Mouse (Mus musculus) urinary bladder, postnatal 10 days (tissue): ENCODE results near the gene Sez6.

ENCODE experiments used
- DNase-seq: peaks from one replicate; pipeline ENCODE4 v3.0.0; 2022; ENCODE audit warnings: low spot score

Gene Sez6

DNA sequence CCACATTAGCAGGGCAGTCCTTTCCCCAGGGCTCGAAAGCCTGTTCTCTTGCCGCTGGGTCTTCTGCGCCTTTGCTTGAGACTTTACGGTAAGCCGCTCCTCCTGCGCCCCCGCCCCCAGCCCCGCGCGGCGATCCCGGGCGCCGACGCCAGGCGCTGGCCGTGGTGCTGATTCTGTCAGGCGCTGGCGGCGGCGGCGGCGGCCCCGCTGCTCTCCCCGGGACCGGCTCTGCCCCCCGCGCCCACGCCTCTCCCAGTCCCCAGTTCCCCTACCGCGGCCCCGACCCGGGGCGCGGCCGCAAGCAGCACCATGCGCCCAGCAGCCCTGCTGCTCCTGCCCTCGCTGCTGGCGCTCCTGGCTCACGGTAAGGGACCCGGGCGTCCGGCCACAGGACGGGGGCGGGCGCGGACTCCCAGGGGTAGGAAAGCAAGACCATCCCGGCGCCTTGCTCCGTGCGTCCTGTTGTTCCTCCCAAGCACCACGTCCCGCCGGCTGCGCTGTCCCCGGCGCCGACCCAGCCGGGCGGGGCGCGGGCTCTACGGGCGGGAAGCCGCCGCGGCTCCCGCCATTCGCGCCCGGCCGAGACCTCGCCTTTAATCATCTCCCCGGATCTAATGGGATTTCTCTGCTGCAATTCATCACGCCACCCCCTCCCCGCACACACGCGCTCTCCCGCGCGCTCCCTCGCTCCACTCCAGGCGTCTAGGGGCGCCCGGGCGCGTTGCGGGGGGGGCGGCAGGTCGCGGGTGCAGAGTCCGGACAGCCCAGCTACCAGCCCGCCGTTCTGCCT lies at the start of gene Sez6:
Gene Sez6, plus strand, starts transcription at position 50 of the 790 bp plus-strand sequence.
- DNase-seq = peak; percentile 35

GRCm38 (mm10) chr11:77884524-77885245 lies 45.9 kb upstream of the Sez6 start:
- DNase-seq = no peak

DNA sequence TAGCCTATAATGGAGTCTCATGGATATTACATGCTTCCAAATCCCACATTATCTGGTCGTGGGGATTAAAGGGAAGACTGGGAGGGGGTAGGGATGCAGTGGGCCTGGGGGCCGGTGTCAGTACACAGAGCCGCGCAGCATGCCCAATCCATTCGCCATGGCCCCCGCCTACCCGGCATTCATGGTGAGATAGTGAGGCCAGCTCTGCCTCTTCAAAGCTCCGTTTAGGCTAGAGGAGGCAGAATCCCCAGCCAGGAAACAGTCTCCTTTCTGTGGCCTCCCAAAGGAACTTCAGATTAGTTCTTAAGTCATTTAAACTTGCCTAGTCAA lies 45.4 kb upstream of the Sez6 start:
- no peak for DNase-seq

DNA sequence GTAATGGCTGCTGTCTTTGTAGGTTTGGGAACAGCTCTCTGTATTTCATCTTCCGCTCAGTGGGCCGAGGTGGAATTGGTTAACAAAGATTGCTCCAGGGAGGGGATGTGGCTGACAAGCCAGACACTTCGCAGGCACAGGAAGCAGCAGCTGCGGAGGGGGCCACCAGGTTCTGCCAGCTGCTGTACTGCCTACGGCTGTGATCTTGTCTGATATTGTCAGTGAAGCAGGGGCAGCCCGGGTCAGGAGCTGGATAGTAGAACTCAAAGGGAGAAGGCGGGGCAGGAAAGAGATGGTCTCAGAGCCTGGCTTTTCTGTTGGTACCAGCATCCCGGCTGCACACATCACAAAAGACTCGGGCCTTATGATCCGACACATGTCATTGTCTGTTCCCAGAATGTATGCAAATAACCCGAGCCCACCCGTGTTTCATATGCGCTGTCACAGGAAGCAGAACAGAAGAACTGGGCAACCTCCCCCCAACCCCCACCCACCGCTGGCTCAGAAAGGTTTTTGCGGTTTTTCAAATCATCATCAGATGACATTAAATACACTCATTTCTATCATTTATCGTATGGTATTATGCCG lies 43.1 kb upstream of the Sez6 start:
- no peak for DNase-seq

- DNase-seq = no peak
Observed at GRCm38 (mm10) chr11:77888846-77889245, 41.8 kb upstream of the Sez6 start.

DNA sequence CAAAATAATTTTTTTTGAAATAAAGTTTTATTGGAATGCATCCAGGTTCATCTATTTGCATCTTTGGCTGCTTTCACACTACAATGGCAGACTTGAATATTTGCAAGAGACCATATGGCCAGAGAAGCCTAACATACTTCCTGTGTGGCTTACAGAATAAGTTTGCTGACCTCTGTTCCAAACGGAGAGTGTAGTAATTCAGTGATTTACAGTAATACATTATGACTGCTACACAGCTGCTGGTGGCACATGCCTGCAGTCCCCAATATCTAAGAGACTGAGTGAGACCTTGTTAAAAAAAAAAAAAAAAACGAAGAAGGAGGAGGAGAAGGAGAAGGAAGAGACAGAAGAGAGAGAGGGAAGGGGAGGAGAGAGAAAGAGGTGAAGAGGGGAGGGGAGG lies 41.1 kb upstream of the Sez6 start:
- no peak for DNase-seq

- no peak for DNase-seq
Observed at GRCm38 (mm10) chr11:77890648-77891258, 39.8 kb upstream of the Sez6 start.

DNA sequence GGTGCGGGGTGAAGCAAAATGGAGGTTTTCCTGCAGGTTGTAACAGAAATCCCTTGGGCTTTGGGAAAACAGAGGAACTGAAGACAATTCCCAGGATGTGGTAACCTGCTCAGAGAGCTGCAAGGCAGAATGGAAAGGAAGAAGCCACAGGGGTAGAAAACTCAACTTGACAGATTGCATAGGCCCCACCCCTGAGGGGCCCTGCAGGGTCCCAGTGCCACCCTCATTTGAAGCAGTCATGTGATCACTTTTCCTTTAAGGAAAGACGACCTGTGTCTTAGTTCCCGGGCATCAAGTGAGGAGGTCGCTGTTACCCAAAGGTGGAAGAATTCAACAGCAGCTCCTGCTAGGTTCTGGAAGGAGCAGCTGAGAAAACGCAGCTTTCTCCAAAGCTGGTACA lies 37.7 kb upstream of the Sez6 start:
- no peak for DNase-seq

DNA sequence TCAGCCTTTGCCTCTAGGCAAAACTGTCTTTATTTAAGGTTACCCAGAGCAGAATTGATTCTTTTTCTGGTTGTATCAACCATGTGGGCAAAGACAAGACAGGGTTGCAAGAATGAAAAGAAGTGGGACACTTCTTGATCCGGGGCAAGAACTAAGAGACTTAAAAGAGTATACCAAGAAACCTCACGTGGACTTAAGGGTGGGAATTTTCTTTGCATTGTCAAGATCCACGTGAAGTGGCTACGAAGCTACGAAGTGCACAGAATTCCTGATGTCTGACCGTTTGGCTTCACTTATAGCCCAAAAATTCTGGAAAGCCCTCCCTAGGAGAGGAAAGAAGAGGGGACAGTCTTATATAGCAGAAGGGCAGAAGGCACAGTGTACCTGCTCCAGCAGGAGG lies 37.3 kb upstream of the Sez6 start:
- no peak for DNase-seq

DNA sequence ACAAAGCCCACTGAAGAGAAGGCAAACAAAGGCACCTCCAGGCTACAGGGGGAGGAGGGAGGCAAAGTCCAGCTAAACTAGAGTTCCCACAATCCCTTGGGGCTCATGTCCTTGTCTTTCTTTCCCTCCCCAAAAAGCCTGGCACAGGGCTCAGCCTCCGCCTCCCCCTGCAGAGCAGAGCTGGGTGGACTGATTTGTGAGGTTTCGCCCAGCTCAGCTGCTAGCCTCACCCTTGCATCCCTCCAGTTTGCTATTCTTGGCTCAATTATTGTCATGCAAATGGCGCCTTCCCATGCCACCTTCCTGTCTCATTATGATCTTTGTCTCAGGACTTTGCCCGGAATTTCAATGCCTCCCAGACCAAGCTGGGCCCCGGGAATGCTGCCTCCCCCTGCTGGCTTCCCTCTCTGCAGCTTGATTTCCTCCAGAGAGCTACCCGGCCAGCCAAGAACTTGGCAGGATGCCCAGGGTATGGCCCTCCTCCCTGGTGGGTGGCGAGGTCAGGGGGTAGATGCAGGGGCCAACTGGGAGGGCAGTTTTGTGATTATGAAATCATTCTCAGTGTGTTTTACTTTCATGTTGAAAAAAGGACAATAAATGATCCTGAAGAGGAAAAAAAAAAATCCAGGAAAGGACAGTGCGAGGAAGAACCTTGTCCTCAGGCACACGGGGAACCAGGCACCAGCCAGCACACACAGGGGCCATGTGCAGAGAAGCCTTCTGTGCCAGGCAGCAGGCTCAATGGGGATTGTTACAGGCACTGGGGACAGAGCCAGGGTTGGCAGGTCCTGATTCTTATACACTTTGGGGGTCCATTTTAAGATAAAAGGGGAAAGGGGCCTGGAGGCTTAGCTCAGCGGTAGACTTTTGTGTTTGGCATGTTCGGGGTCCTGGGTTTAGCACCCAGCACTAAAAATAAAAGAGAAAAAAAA lies 36.5 kb upstream of the Sez6 start, which contains the start of gene Pipox:
Gene Pipox, minus strand, starts transcription at position 310 of the 932 bp plus-strand sequence.
- peak; percentile 47 for DNase-seq

DNA sequence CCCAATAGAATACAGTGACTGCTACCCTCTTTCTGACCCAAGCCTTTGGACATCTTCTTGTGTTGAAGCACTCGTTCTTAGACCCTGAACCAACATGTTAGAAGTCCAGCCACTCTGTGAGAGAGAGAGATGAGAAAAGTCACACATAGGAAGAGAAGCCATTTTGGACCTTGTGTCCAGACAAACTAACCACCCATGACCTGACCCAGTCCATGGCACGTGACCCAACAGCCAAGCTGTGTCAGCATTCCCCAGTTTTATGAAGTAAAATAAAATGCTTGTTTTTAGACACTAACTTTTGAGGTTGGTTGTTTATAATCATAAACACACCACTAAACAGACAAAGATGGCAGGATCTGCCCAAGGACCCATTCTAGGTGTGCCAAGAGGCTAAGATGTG lies 35.6 kb upstream of the Sez6 start:
- no peak for DNase-seq

DNA sequence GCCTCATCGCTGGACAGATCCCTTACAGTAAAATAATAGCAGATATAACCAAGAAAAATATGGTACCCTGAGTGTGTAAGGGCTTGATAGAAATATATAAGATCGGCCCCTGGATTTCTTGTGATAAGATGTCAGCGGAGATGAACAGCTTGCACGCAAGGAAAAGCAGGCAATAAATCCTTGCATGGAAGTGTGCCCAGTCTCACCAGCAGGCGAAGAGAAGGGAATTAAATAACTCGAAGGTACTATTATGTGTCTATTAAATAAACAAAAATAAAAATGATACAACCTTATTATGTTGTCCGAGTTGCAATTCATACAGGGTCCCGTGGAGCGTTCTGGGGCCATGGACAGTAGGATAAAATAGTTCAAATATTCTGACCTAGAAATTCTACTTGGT lies 34.6 kb upstream of the Sez6 start:
- no peak for DNase-seq

GRCm38 (mm10) chr11:77896480-77896819 lies 34.1 kb upstream of the Sez6 start:
- no peak for DNase-seq

GRCm38 (mm10) chr11:77896820-77897805 lies 33.5 kb upstream of the Sez6 start:
- no peak for DNase-seq

DNA sequence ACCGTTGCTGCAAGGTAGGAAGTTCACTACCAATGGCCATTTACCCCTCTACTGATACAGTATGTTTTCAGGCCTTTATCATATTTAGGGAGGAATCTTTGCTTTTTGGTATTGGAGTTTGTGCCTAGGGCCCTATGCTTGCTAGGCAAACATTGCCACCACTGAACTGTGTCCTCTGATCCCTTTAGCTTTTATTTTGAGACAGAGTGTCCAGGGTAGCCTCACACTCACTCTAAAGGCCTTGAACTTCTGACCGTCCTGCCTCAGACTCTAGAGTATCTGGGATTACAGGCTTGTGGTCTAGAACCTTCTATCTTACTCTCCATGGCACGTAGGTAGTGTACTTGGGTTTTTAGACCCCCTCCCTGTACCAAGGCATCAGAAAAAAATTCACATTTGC lies 30.4 kb upstream of the Sez6 start:
- DNase-seq = no peak

DNA sequence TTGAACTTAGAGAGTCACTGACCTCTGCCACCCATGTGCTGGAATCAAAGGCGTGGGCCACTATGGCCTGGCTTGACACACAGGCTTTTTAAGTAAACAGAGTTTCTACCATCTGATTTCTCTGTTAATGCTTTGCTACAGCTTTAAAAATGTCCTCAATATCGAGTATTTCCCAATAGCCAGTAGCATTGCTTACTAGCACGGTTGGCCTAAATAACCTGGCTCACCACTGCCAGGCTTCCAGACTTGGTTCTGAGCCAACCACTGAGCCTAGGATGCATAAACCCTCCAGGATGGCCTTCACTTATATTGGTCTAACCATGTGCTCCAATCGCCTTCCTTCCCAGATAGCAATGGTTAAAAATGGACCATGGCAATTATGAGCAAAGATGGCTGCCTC lies 29.9 kb upstream of the Sez6 start:
- DNase-seq = no peak

DNA sequence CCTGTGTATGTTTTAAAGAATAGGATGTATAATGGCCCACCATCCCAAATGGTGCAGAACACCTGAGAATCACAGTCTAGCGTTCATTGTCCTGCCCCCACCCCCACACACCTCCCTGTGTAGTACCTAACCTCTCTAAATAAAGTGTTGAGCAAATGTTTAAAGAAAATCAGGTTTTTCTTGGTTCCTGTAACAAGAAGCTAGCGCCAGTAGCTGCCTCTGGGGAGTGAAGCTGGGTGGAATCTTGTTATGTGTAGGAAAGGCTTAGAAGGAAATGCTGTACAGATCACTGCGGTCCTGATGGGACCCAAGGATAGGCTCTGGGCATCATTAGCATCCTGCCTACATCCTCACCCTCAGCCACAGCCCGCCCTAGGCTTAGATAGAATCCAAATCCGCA lies 29.2 kb upstream of the Sez6 start:
- no peak for DNase-seq

DNA sequence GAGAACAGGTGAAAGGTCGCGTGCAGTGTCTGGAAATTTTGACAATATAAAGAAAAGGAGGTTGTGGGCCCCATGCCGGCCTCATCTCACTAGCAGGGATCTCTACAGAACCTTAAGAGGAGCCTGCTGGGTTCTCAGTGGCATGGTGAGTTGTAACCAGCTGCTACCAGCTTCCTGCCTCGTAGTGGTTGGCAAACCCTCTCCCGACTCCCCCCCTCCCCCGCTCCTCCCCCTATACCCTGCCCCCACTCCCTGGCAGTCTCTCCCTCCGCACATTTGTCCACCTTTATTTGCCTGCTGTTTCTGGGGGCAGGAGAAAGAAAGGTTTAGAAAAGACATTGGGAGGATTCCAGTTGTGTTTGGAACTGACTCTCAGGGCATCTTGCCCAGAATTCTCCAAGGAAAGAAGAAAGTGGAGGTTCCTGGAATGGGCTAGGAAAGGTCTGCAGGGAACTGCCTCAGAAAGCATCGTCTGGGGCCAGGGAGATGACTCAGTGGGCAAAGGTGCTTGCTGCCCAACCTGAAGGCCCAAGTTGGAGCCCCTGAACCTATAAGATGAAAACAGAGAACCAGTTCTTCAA lies 28.7 kb upstream of the Sez6 start:
- DNase-seq = no peak

- no peak for DNase-seq
Observed at GRCm38 (mm10) chr11:77903761-77904160, 26.8 kb upstream of the Sez6 start.

DNA sequence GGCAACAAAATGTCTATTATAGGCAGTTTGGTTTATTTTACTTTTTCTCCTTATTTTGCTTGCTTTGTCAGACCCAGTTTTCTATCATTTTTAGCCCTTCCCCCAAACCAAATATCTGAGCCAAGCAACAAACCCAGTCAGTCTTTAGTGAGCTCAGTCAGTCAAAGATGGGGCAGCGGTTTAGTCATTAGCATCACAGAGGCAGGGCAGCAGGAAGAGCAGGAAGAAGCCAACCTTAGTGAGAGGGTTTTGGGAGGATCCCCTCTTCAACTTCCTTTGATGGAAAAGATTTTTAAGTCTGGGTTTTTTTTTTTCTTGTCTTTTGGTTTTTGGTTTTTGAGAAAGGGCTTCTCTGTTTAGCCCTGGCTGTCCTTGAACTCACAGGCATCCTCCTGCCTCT lies 25.9 kb upstream of the Sez6 start:
- DNase-seq = no peak
